Mouse (Mus musculus): ENCODE data around the gene Gm20379. TPM values are rescaled to one million over a fixed set of nuclear protein-coding genes. Genes with fewer than 3 reads are reported as not detected.

Gm20379 gene
- polyA plus RNA-seq, 1 experiment from 2014 or later: 0.87 TPM

GRCm38 (mm10) chr13:92339787-92340186 lies 34.0 kb downstream of the Gm20379 start:
- Histone ChIP-seq H3K9me3 (replicated peaks; ENCODE audit: control insufficient read depth, low read length) (no peaks in the 10 kb centered on the region), H3K9ac (replicated peaks; ENCODE audit: low read length) (no peak overlapping the region), H3K4me1 (ENCODE audit: control insufficient read depth, insufficient read depth, low read length) (no peaks in the 10 kb centered on the region), H3K36me3 (replicated peaks; ENCODE audit: control insufficient read depth, insufficient read depth, low read depth, low read length) (peaks cover 4% of the 10 kb centered on the region), H3K4me2 (ENCODE audit: low read depth, low read length) (no peak overlapping the region), H3K27ac (replicated peaks; ENCODE audit: low read depth, low read length) (no peak overlapping the region), H3K4me3 (ENCODE audit: low read depth, low read length) (no peak overlapping the region), H3K27me3 (ENCODE audit: control insufficient read depth, insufficient read depth, low read length) (no peaks in the 10 kb centered on the region)
- ATAC-seq (replicated peaks; ENCODE audit: insufficient number of reproducible peaks, low FRiP score, low TSS enrichment, low read depth) (no peak), DNase-seq (ENCODE audit: low spot score) (no peak)
- WGBS: 94% methylated on average over 3 of the region's 3 CpGs

GRCm38 (mm10) chr13:92344033-92344432 lies 38.3 kb downstream of the Gm20379 start:
- DNase-seq (ENCODE audit: low spot score) (no peak), ATAC-seq (replicated peaks; ENCODE audit: insufficient number of reproducible peaks, low FRiP score, low TSS enrichment, low read depth) (no peak)
- Histone ChIP-seq H3K36me3 (replicated peaks; ENCODE audit: control insufficient read depth, insufficient read depth, low read depth, low read length) (peaks cover 5% of the 10 kb centered on the region), H3K4me2 (ENCODE audit: low read depth, low read length) (no peak overlapping the region), H3K4me3 (ENCODE audit: low read depth, low read length) (no peak overlapping the region), H3K27me3 (ENCODE audit: control insufficient read depth, insufficient read depth, low read length) (no peaks in the 10 kb centered on the region), H3K4me1 (ENCODE audit: control insufficient read depth, insufficient read depth, low read length) (no peaks in the 10 kb centered on the region), H3K9ac (replicated peaks; ENCODE audit: low read length) (no peak overlapping the region), H3K9me3 (replicated peaks; ENCODE audit: control insufficient read depth, low read length) (no peaks in the 10 kb centered on the region), H3K27ac (replicated peaks; ENCODE audit: low read depth, low read length) (no peak overlapping the region)
- 93% methylated on average over 8 of the region's 8 CpGs for WGBS

GRCm38 (mm10) chr13:92346338-92346737 lies 40.6 kb downstream of the Gm20379 start:
- H3K27me3 ChIP-seq (ENCODE audit: control insufficient read depth, insufficient read depth, low read length): no peaks in the 10 kb centered on the region
- DNase-seq (ENCODE audit: low spot score) (no peak), ATAC-seq (replicated peaks; ENCODE audit: insufficient number of reproducible peaks, low FRiP score, low TSS enrichment, low read depth) (no peak)
- no peak overlapping the region for H3K9ac ChIP-seq (replicated peaks; ENCODE audit: low read length)
- H3K4me3 ChIP-seq (ENCODE audit: low read depth, low read length): no peak overlapping the region
- H3K4me1 ChIP-seq (ENCODE audit: control insufficient read depth, insufficient read depth, low read length): no peaks in the 10 kb centered on the region
- H3K27ac ChIP-seq (replicated peaks; ENCODE audit: low read depth, low read length): no peak overlapping the region
- 80% methylated on average over 5 of the region's 5 CpGs for WGBS
- H3K4me2 ChIP-seq (ENCODE audit: low read depth, low read length): no peak overlapping the region
- peaks cover 5% of the 10 kb centered on the region for H3K36me3 ChIP-seq (replicated peaks; ENCODE audit: control insufficient read depth, insufficient read depth, low read depth, low read length)
- H3K9me3 ChIP-seq (replicated peaks; ENCODE audit: control insufficient read depth, low read length): no peaks in the 10 kb centered on the region

GRCm38 (mm10) chr13:92351100-92351499 lies 45.3 kb downstream of the Gm20379 start:
- no peak overlapping the region for H3K4me2 ChIP-seq (ENCODE audit: low read depth, low read length)
- H3K4me3 ChIP-seq (ENCODE audit: low read depth, low read length): no peak overlapping the region
- no peaks in the 10 kb centered on the region for H3K27me3 ChIP-seq (ENCODE audit: control insufficient read depth, insufficient read depth, low read length)
- H3K9me3 ChIP-seq (replicated peaks; ENCODE audit: control insufficient read depth, low read length): no peaks in the 10 kb centered on the region
- no peaks in the 10 kb centered on the region for H3K36me3 ChIP-seq (replicated peaks; ENCODE audit: control insufficient read depth, insufficient read depth, low read depth, low read length)
- H3K4me1 ChIP-seq (ENCODE audit: control insufficient read depth, insufficient read depth, low read length): no peaks in the 10 kb centered on the region
- H3K9ac ChIP-seq (replicated peaks; ENCODE audit: low read length): no peak overlapping the region
- WGBS: 93% methylated on average over 6 of the region's 6 CpGs
- H3K27ac ChIP-seq (replicated peaks; ENCODE audit: low read depth, low read length): no peak overlapping the region
- DNase-seq (ENCODE audit: low spot score) (no peak), ATAC-seq (replicated peaks; ENCODE audit: insufficient number of reproducible peaks, low FRiP score, low TSS enrichment, low read depth) (no peak)

GRCm38 (mm10) chr13:92353956-92354355 lies 48.2 kb downstream of the Gm20379 start:
- peak overlapping the region; percentile 23 for H3K4me2 ChIP-seq (ENCODE audit: low read depth, low read length)
- H3K4me1 ChIP-seq (ENCODE audit: control insufficient read depth, insufficient read depth, low read length): no peaks in the 10 kb centered on the region; the same call in 1 of the 2 replicates
- H3K36me3 ChIP-seq (replicated peaks; ENCODE audit: control insufficient read depth, insufficient read depth, low read depth, low read length): no peaks in the 10 kb centered on the region
- H3K9ac ChIP-seq (replicated peaks; ENCODE audit: low read length): peak overlapping the region; percentile 72
- no peaks in the 10 kb centered on the region for H3K27me3 ChIP-seq (ENCODE audit: control insufficient read depth, insufficient read depth, low read length)
- H3K4me3 ChIP-seq (ENCODE audit: low read depth, low read length): peak overlapping the region; percentile 59
- 32% methylated on average over 4 of the region's 4 CpGs for WGBS
- no peak for DNase-seq (ENCODE audit: low spot score)
- no peak overlapping the region for H3K27ac ChIP-seq (replicated peaks; ENCODE audit: low read depth, low read length)
- no peak for ATAC-seq (replicated peaks; ENCODE audit: insufficient number of reproducible peaks, low FRiP score, low TSS enrichment, low read depth)
- H3K9me3 ChIP-seq (replicated peaks; ENCODE audit: control insufficient read depth, low read length): no peaks in the 10 kb centered on the region

GRCm38 (mm10) chr13:92354456-92355271 lies 48.9 kb downstream of the Gm20379 start, which contains the start of the genes Dhfr and Msh3:
TSS of gene Dhfr (plus strand) at chr13:92354726.
TSS of gene Msh3 (minus strand) at chr13:92355003.
- WGBS: under 1% methylated on average over 62 of the region's 76 CpGs
- Histone ChIP-seq H3K4me1 (ENCODE audit: control insufficient read depth, insufficient read depth, low read length) (no peaks in the 10 kb centered on the region; the same call in 1 of the 2 replicates), H3K9ac (replicated peaks; ENCODE audit: low read length) (peak within 1 kb of the TSS; percentile 72), H3K27ac (replicated peaks; ENCODE audit: low read depth, low read length) (peak within 1 kb of the TSS; percentile 81), H3K9me3 (replicated peaks; ENCODE audit: control insufficient read depth, low read length) (no peaks in the 10 kb centered on the region), H3K36me3 (replicated peaks; ENCODE audit: control insufficient read depth, insufficient read depth, low read depth, low read length) (no peaks in the 10 kb centered on the region), H3K4me2 (ENCODE audit: low read depth, low read length) (peak within 1 kb of the TSS; percentile 70), H3K4me3 (ENCODE audit: low read depth, low read length) (peak within 1 kb of the TSS; percentile 59), H3K27me3 (ENCODE audit: control insufficient read depth, insufficient read depth, low read length) (no peaks in the 10 kb centered on the region)
- peak; percentile 98 for ATAC-seq (replicated peaks; ENCODE audit: insufficient number of reproducible peaks, low FRiP score, low TSS enrichment, low read depth)
- DNase-seq (ENCODE audit: low spot score): peak; percentile 99

GRCm38 (mm10) chr13:92355272-92355643 lies 49.5 kb downstream of the Gm20379 start:
- H3K27me3 ChIP-seq (ENCODE audit: control insufficient read depth, insufficient read depth, low read length): no peaks in the 10 kb centered on the region
- H3K9me3 ChIP-seq (replicated peaks; ENCODE audit: control insufficient read depth, low read length): no peaks in the 10 kb centered on the region
- H3K4me2 ChIP-seq (ENCODE audit: low read depth, low read length): peak overlapping the region; percentile 70
- H3K4me1 ChIP-seq (ENCODE audit: control insufficient read depth, insufficient read depth, low read length): no peaks in the 10 kb centered on the region; the same call in 1 of the 2 replicates
- H3K27ac ChIP-seq (replicated peaks; ENCODE audit: low read depth, low read length): no peak overlapping the region
- DNase-seq (ENCODE audit: low spot score) (no peak), ATAC-seq (replicated peaks; ENCODE audit: insufficient number of reproducible peaks, low FRiP score, low TSS enrichment, low read depth) (peak; percentile 72)
- peak overlapping the region; percentile 67 for H3K9ac ChIP-seq (replicated peaks; ENCODE audit: low read length)
- H3K36me3 ChIP-seq (replicated peaks; ENCODE audit: control insufficient read depth, insufficient read depth, low read depth, low read length): no peaks in the 10 kb centered on the region
- H3K4me3 ChIP-seq (ENCODE audit: low read depth, low read length): peak overlapping the region; percentile 59
- WGBS: 0% methylated on average over 24 of the region's 24 CpGs

GRCm38 (mm10) chr13:92356376-92356775 lies 50.6 kb downstream of the Gm20379 start:
- Histone ChIP-seq H3K4me3 (ENCODE audit: low read depth, low read length) (peak overlapping the region; percentile 59), H3K4me2 (ENCODE audit: low read depth, low read length) (peak overlapping the region; percentile 70), H3K4me1 (ENCODE audit: control insufficient read depth, insufficient read depth, low read length) (no peaks in the 10 kb centered on the region; the same call in 1 of the 2 replicates), H3K9me3 (replicated peaks; ENCODE audit: control insufficient read depth, low read length) (no peaks in the 10 kb centered on the region), H3K36me3 (replicated peaks; ENCODE audit: control insufficient read depth, insufficient read depth, low read depth, low read length) (no peaks in the 10 kb centered on the region), H3K27ac (replicated peaks; ENCODE audit: low read depth, low read length) (no peak overlapping the region), H3K27me3 (ENCODE audit: control insufficient read depth, insufficient read depth, low read length) (no peaks in the 10 kb centered on the region), H3K9ac (replicated peaks; ENCODE audit: low read length) (no peak overlapping the region)
- DNase-seq (ENCODE audit: low spot score) (no peak), ATAC-seq (replicated peaks; ENCODE audit: insufficient number of reproducible peaks, low FRiP score, low TSS enrichment, low read depth) (no peak)
- WGBS: 79% methylated on average over 7 of the region's 7 CpGs
